Mouse (Mus musculus) heart, postnatal 25 days (tissue): Measurements from ENCODE around the gene Pank4. TPM values are rescaled to one million over a fixed set of nuclear protein-coding genes. Genes with fewer than 3 reads are reported as not detected.

ENCODE experiments used
- DNase-seq: peaks from one replicate; pipeline ENCODE4 v3.0.0; 2022; ENCODE audit warnings: low spot score
- intact Hi-C: fragments of 180-260 bp; cut with DNase I; formaldehyde crosslinking; loops from one replicate; pipeline ENCODE4 v1.15.1; 2025
- total RNA-seq, 2 experiments: library from RNA; stranded (reverse); gene quantifications; 2 replicates each; pipeline ENCODE4 v1.2.3; 2021

The Pank4 gene
- total RNA-seq, 2 experiments from 2014 or later: 45.6 to 46.4 TPM

- DNase-seq: no peak
- intact Hi-C loops: loop anchor here (2.0 kb wide), 1 partner anchor 19 kb away; no protein-coding TSS in a partner anchor
Measured at GRCm38 (mm10) chr4:154963190-154963836, 610 bp upstream of the Pank4 start.

GRCm38 (mm10) chr4:154964581-154965235, 785 bp downstream of the Pank4 start:
- no peak for DNase-seq
- intact Hi-C loops: no loop called here

- no peak for DNase-seq
- intact Hi-C loops: no loop called here
Measured at GRCm38 (mm10) chr4:154965856-154966255, 1.9 kb downstream of the Pank4 start.

GRCm38 (mm10) chr4:154967173-154967572, 3.2 kb downstream of the Pank4 start:
- DNase-seq: no peak
- intact Hi-C loops: no loop called here

DNA sequence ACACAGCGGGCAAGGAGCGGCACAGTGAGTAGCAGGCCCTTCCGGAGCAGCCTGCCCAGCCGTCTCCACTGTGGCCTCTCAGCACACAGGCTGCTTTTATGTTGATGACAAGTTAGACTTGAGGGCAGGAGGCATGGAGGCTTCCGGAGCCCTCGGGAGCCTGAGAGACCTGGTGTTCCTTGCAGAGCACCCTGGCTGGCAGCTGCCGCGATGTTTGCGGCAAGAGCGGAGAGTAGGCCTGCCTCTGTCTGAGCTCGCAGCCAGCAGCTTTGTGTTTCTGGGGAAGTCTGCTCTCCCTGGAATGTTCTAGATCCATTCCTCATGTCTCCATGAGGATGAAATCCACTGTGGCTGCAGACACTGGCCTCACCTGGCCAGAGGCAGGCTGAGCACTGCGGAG, 8.6 kb downstream of the Pank4 start:
- intact Hi-C loops: no loop called here

DNA sequence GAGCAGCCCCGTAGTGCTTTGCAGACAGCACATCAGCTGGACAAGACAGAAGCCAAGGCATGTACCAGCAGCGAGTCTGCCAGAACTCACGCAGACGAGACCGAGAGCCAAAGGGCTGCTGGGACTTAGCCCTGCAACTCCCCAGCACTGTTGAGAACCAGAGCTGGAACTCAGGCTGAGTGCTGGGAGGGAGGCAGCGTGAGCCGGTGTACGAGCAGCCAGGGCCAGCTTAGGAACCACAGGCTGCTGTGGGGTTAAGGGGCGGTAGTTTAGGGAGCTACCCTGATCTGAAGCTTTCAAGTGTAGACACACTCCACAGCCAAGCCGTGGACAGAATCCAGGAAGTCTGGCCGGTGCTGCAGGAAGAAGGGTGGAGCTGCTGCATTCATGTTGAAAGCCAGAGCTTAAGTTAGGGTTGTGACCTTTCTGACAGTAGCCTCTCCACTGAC, 10.3 kb downstream of the Pank4 start:
- DNase-seq: peak; percentile 45
- intact Hi-C loops: no loop called here

More for the DNA sequence above, 8.6 kb downstream of the Pank4 start:
- DNase-seq: no peak

DNA sequence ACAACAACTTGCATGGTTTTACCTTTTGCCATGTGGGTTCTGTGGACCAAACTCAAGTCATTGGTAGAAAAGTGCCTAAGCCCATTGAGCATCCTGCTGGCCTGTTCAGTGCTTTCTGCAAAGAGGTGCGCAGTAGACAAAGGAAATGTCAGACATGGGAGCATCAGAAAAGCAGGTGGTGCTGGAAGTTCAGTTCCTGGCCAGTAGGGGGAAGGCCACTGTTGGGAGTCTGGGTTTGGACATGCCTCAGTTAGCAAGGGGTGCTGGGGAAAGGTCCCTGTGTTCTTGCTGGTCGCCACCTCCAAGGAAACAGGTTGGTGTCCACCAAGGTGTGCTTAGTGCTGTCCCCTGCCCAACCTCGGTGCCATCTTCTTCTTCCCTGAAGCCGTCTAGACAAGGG, 16.2 kb downstream of the Pank4 start:
- no peak for DNase-seq
- intact Hi-C loops: loop anchor here (2.0 kb wide), 1 partner anchor 85 kb away; no protein-coding TSS in a partner anchor

DNA sequence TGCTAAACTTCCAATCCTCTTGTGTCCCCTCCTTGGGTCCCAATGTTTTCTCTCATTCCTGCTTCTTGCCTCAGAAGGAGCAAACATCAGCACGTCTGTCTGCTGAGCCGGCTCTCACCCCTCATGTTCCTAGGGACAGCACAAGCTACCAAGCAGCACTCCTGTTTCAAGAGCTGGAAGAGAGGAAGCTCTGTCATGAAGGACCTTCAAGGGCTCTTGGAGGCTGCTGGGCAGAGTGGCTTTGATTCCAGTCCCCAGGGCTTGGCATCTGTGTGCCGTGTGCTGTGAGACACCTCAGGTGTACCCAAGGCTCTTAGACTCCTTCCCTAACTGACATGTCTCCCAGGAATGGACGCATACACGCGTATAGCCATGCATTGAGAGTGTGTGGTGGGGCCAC, 17.2 kb downstream of the Pank4 start:
- intact Hi-C loops: loop anchor here (2.0 kb wide), 1 partner anchor 84 kb away; no protein-coding TSS in a partner anchor
- no peak for DNase-seq

DNA sequence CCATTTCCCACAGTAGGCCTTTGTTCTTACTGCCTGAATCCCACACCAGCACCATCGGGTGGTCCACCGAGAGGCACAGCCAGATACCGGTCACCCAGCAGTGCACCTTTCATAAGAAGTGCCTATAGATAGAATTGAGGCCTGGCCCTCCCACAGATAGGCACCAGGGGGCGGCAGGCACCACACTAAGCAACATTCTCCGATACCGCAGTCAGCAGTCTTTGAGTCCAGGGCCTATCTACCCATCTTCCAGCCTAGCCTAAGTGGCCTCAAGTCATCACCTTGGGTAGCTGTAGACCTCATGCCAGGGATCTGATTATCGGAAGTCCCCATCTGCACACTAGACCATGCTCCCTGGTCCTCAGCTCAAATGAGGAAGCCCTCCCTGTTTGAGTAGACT, 17.6 kb downstream of the Pank4 start:
- no peak for DNase-seq
- intact Hi-C loops: loop anchor here (2.0 kb wide), 1 partner anchor 83 kb away; no protein-coding TSS in a partner anchor

GRCm38 (mm10) chr4:154982247-154983120, 18.6 kb downstream of the Pank4 start:
- intact Hi-C loops: no loop called here
- DNase-seq: no peak

DNA sequence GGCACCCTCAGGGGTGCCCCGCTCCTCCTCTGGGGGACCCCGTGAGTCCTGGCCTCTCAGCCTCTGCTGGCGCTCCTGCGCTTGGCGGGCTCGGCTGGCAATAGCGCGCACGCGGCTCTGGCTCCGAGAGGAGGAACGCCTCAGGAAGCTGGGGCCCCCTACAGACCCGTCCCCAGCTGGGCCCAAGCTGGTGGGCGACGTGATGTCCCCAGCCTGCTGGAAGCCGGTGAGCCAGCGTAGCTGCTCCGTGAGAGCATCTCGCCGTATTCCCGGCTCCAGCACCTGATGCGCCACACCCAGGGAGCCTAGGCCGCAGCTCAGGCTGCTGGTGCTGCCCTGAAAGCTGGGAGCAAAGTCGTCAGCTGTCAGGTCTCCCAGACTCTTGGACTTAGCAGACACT, 19.8 kb downstream of the Pank4 start:
- intact Hi-C loops: no loop called here
- DNase-seq: no peak

DNA sequence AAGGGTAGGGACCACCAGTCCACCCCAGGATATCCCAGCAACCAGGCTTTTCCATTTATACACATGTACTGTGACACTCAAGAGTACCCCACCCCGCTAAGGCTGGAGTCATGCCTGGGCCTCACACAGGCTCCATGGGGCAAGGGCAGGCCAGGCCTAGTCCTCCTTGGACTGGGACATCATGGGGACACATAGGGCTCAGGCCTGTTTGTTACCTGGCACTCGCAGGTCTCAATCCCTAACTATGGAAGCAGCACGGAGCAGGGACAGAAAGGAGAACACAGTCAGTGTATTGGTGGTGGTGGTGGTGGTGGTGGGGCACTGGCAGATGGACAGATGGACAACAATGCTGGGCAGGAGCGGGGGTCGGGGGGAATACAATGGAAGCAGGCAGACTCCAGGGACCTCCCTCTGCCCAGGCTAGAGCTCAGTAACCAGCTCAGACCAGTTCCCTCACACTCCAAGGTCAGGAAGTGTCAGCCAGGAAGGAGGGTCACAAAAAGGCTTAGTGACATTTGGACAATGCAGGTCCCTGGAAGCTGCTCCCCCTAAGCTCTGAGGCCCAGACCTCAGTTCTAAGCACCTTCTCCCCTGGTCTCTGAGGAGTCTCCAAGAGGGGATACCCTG, 21.3 kb downstream of the Pank4 start:
- intact Hi-C loops: no loop called here
- no peak for DNase-seq

DNA sequence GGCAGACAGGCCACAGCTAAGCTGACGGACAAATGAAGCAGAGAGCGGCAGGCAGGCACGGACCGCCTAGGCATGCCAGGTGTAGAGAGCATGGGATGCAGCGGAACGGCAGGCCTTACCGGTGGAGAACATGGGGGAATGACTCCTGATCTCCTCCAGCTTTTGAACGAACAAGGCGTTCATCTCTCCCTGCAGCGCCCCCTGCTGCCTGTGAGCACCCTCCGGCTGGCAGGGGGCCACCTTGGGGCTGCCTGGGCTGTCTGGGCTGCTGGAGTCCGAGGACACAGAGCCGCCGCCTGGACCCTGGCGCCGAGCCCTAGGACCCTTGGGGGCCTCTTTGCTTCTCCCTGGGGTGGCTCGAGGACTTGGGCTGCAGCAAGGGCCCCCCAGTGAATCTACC, 22.2 kb downstream of the Pank4 start:
- DNase-seq: peak; percentile 44
- intact Hi-C loops: no loop called here

- no peak for DNase-seq
- intact Hi-C loops: no loop called here
Measured at GRCm38 (mm10) chr4:154986750-154987149, 22.8 kb downstream of the Pank4 start.

DNA sequence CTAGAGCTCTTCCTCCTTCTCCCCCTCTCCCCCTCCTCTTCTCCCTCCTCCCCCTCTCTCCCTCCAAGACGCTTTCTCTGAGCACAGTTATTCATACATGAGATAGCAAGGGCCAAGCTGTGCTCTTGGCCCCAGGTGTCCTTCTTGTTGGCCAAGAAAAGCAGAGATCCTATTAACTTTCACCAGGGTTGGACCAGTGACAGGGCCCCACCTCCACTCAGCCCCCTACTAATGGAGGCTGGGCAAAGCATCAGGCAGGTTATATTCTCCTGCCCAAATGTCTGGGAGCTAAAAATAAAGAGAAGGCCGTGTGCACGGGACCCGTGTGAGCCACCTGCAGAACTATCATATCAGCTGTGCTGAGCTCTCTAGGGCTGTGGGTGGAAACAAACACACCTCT, 31.0 kb downstream of the Pank4 start:
- intact Hi-C loops: loop anchor here (5.0 kb wide), 1 partner anchor 118 kb away; no protein-coding TSS in a partner anchor
- no peak for DNase-seq

DNA sequence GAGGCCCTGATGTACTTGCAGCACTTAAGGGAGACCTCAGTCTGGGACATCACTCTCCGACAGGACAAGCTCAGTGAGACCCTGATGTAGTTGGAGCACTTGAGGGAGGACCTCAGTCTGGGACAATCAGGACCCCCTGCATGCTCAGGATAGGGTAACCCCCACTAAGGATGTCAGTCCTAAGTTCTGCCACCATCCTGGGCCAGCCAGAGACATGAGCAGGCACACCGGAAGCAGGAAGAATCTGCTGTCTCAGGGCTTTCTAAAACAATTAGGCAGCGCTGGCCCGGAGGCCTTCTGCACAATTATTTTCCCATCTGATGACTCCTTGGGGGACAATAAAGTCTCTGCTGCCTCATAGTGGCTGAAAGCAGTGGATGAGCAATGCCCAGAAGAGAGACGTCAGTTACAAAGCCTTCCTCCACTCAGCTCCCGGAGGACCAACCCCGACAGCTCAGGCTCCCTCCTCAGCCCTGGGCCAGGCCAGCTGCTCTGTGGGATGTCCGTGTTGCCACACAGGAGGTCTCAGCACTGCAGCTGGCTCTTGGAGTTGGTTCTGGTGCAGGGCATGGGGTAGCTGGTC, 32.7 kb downstream of the Pank4 start:
- DNase-seq: no peak
- intact Hi-C loops: no loop called here

- intact Hi-C loops: no loop called here
- no peak for DNase-seq
Measured at GRCm38 (mm10) chr4:154999379-154999778, 35.5 kb downstream of the Pank4 start.

DNA sequence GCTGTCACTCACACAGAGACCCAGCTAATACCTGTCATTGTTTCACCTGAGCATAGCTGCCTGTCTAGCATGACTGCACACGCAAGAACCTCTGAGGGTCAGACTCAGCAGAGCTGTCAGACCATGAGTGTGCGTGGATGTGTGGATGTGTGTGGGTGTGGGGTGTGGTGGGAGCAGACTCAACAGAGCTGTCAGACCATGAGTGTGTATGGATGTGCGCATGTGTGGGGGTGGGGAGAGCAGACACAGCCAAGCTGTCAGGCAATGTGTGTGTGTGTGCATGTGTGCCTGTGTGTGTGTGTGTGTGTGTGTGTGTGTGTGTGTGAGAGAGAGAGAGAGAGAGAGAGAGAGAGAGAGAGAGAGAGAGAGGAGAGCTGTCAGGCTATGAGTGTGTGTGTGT, 41.4 kb downstream of the Pank4 start:
- intact Hi-C loops: no loop called here
- no peak for DNase-seq

DNA sequence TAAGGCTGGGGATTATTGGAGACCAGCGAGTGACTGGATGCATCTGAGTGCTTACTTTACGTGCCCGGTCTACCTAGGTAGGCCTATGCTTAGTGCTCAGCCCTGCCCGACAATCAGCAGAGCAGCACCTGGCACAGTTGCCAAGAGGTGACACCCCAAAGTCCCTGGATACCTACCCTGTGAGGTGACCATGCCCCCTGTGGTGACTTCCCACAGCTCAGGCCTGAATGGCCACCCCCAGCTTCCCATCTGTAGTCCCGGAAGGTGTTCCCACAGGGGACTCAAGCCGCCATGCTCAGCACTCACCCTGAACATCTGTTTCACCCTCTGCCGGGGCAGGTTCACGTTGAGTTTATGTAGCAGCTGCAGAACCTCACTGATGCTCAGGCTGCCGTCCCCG, 42.4 kb downstream of the Pank4 start:
- intact Hi-C loops: no loop called here
- no peak for DNase-seq

- DNase-seq: no peak
- intact Hi-C loops: no loop called here
Measured at GRCm38 (mm10) chr4:155007641-155008040, 43.7 kb downstream of the Pank4 start.
